Mouse (Mus musculus) mouse trophoblast stem cell (cell line): Measurements from ENCODE around the gene Rhoh.

Experiments
- in situ Hi-C, 2 experiments: fragments of 300-500 bp; cut with MseI, MboI; formaldehyde crosslinking; loops; 2 replicates in 1 of 2; 3 replicates in 1 of 2; pipeline ENCODE4 v1.15.1; 2025

The Rhoh gene

GRCm38 (mm10) chr5:65929162-65929561 lies 68.1 kb downstream of the Rhoh start:
- in situ Hi-C loops, result no loop called here

GRCm38 (mm10) chr5:65930171-65930570 lies 69.2 kb downstream of the Rhoh start:
- in situ Hi-C loops, result no loop called here

GRCm38 (mm10) chr5:65933258-65933657 lies 72.2 kb downstream of the Rhoh start:
- in situ Hi-C loops, result no loop called here

- in situ Hi-C loops, result no loop called here
Measured at GRCm38 (mm10) chr5:65933764-65934163, 72.8 kb downstream of the Rhoh start.

- in situ Hi-C loops, result no loop called here
Measured at GRCm38 (mm10) chr5:65934783-65935182, 73.8 kb downstream of the Rhoh start, which contains the start of gene Chrna9. TSS of gene Chrna9 (plus strand) at chr5:65934921.

- in situ Hi-C loops, result no loop called here
Measured at GRCm38 (mm10) chr5:65937011-65937726, 76.2 kb downstream of the Rhoh start.

- in situ Hi-C loops, result no loop called here
Measured at GRCm38 (mm10) chr5:65937998-65938715, 77.1 kb downstream of the Rhoh start.

- in situ Hi-C loops, result loop anchor here (5.0 kb wide), 1 partner anchor 109 kb away; no protein-coding TSS in a partner anchor
Measured at GRCm38 (mm10) chr5:65941145-65941544, 80.1 kb downstream of the Rhoh start.
